Mouse (Mus musculus): ENCODE data around the gene Fat2.

DNA sequence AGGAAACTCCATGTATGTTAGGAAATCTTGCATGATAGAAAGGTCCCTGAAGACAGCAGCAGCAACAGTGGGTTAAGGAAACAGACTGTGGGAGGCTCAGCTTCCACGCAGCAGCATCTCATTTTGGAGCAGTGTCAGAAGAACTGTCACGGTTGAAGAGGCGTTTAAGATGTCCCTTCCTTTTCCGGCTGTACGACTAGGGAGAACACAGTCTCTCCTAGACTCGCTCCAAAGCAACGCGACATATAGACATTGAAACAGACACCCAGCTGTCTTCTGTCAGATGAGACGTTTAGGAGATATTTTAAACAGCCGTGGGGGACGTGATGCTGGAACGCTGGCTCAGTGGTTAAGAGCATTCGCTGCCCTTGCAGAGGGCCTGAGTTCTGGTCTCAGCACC is 119.5 kb downstream of the Fat2 start:
- TF ChIP-seq EP300 (optimal IDR thresholded peaks at IDR 0.05), result no peak
- no peak for TF ChIP-seq CTCF (IDR thresholded peaks at IDR 0.05; ENCODE audit: low read depth)

All from stomach, postnatal 0 days (tissue).